Mouse (Mus musculus) cortical plate, adult 2 months (tissue): ENCODE measurements around the gene Cdk2ap1.

Experiments
- CTCF ChIP-seq: fragments of 200-500 bp; IDR thresholded peaks from 2 replicates; pipeline ENCODE4 v1.5.1; 2011; ENCODE audit warnings: mild to moderate bottlenecking, control low read depth, low read length; ENCODE audit not compliant: insufficient read depth; ENCODE audit errors: extremely low read depth
- POLR2A ChIP-seq: fragments of 200-500 bp; IDR thresholded peaks from 2 replicates; pipeline ENCODE4 v1.6.1; 2011; ENCODE audit warnings: mild to moderate bottlenecking, low read length, control low read depth; ENCODE audit not compliant: insufficient read depth; ENCODE audit errors: extremely low read depth

GRCm38 (mm10) chr5:124351604-124352003, 11.3 kb downstream of the Cdk2ap1 start:
- no peak for TF ChIP-seq CTCF
- no peak for TF ChIP-seq POLR2A
